Mouse (Mus musculus) layer of hippocampus, adult 9-10 months (tissue): Measurements from ENCODE around the gene Gm14419.
"Not testable (repeated sequence)": the region's sequence is repeated elsewhere in the genome, so short reads cannot be mapped to it uniquely, and the experiment has no call there.

Source experiments
- DNase-seq: peaks from one replicate; pipeline ENCODE4 v3.0.0; 2022; ENCODE audit warnings: low spot score

The Gm14419 gene

GRCm38 (mm10) chr2:177000656-177001055 is at the start of gene Gm14419:
TSS of gene Gm14419 (plus strand) at chr2:177000956.
- not testable (repeated sequence) for DNase-seq
